Mouse (Mus musculus) thymus, adult 2 months (tissue): ENCODE results near the gene Cdk7.

Experiments used
- CTCF ChIP-seq: fragments of 200-500 bp; IDR thresholded peaks from 2 replicates; pipeline ENCODE4 v1.5.1; 2012; ENCODE audit warnings: mild to moderate bottlenecking, control low read depth, low read length, moderate library complexity, borderline replicate concordance; ENCODE audit not compliant: control insufficient read depth, poor library complexity, insufficient read depth; ENCODE audit errors: extremely low read depth
- POLR2A ChIP-seq: fragments of 200-500 bp; IDR thresholded peaks from 2 replicates; pipeline ENCODE4 v1.6.1; 2012; ENCODE audit warnings: mild to moderate bottlenecking, low read length, control low read depth, moderate library complexity; ENCODE audit not compliant: control insufficient read depth, poor library complexity, insufficient read depth; ENCODE audit errors: extremely low read depth

DNA sequence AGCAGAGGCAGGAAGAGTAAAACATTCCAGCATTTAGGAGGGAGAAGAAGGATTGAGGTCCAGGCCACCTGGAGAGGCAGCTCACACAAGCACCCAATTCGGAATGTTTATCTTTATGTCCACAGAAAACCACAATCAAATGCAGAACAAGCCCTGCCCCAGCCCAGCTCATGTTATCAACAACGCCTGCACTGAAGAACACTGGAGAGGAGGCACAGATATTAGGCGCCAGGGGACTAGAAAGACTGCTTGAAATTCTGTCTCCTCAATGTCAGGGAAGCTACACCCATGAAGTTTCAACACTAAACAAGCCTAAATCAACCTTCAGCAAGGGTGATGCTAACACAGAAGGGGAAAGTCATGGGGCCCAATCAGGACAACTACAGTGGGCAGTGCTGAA is 46.8 kb upstream of the Cdk7 start:
- no peak for TF ChIP-seq CTCF
- no peak for TF ChIP-seq POLR2A
